Mouse (Mus musculus): Measurements from ENCODE around the gene Lrrc66. TPM values are rescaled to one million over a fixed set of nuclear protein-coding genes. Genes with fewer than 3 reads are reported as not detected.

The Lrrc66 gene
- total RNA-seq, 2 experiments from 2014 or later = not detected

- no peak for DNase-seq (ENCODE audit: low spot score in 2 of 2)
Observed at GRCm38 (mm10) chr5:73615211-73615610, 17.1 kb downstream of the Lrrc66 start.

DNA sequence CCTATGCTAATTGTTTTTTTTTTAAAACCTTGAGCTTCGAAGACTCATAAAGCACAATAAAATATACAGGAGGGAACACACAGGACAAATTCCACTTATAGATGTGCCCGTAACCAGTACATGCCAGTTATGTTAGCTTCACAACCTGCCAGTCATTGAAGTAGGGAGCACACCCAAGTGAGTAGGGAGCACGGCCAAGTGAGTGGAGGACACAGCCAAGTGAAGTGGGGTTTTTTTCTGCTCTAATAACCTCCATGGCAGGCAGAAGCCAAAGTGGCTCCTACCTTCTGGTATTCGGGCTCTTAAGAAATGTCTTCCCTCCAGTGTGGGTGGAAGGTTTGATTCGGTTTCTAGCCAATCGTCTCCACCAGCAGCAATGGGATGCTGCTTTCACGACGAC lies 19.0 kb downstream of the Lrrc66 start:
- no peak for DNase-seq (ENCODE audit: low spot score in 2 of 2)

DNA sequence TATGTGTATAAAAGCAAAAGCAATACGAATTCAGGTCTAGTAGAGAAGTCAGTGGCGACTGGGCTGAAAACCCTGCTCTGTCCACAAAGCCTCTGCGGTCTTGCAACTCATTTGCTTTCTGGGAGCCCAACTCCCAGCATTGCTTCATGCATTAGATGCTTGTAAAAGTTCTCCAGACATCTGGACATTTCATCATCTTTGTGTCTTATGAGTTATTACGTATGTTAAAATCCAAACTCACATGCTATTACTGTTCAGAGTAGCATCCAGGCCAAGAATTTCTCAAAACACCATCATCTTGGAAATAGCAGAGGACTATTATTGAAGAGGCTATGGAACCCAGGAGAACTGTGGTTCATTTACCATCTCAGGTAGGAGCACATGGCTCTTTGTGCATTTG lies 21.3 kb downstream of the Lrrc66 start:
- DNase-seq (ENCODE audit: low spot score in 2 of 2) = no peak

DNA sequence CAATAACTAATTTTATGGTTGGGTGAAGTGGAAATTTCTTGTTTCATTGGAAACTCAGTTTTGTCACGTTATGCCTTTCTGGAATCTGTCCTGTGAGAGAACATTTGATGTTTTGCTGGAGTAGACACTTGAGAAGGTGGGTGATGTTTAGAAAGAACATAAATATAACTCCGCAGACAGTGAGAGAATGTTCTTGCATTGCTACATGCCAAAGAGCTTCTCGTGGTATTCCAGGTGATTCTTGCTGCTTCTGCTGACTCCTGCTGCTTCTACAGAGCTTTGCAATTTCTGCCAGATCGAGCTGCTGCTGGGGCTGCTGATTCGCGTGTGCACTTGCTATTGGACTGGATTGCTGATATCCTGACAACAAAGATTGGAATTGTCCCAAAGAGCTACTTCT lies 27.4 kb downstream of the Lrrc66 start:
- DNase-seq (ENCODE audit: low spot score in 2 of 2) = no peak

DNA sequence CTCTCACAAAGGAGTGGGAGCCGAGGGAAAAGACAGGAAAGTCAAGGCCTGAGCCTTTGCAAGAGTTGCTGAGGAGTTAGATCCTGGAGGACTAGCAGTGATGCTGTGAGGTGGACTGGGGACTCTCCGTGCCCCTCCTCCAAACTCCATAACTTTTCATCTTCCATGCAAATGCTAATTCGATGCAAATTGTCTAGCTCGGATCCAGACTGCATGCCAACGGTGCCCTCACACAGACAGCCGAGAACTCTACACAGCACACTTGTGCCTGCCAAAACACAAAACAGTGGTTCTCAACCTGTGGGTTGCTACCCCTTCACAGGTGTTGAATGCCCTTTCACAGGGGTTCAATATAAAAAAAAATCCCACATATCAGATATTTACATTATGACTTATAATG lies 27.8 kb downstream of the Lrrc66 start:
- no peak for DNase-seq (ENCODE audit: low spot score in 2 of 2)

DNA sequence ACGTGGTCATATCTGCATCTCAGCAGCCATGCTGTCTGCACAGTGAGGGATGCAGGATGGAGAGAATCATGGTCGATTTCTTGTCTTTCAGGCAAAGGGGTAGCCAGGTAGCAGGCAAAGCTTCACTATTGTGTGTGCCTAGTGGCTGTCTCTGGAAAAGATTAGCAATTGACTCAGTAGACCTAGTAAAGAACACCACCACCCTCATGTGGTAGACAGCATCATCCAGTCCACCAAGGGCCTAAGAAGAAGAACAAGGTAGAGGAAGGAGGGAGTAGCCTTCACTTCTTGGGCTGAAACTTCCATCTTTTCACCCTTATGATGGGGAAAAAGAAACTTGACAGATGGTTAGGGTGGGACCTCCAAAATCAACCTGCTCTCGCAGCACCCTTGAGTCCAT lies 29.5 kb downstream of the Lrrc66 start:
- no peak for DNase-seq (ENCODE audit: low spot score in 2 of 2)

- peak; percentile 19 to 63 for DNase-seq (ENCODE audit: low spot score in 2 of 2)
Observed at GRCm38 (mm10) chr5:73601361-73601763, 31.0 kb downstream of the Lrrc66 start.

GRCm38 (mm10) chr5:73599991-73600390 lies 32.3 kb downstream of the Lrrc66 start:
- DNase-seq (ENCODE audit: low spot score in 2 of 2) = no peak

- DNase-seq (ENCODE audit: low spot score in 2 of 2) = no peak
Observed at GRCm38 (mm10) chr5:73598943-73599695, 33.2 kb downstream of the Lrrc66 start.

GRCm38 (mm10) chr5:73587119-73587518 lies 45.2 kb downstream of the Lrrc66 start:
- DNase-seq (ENCODE audit: low spot score in 2 of 2) = no peak

DNA sequence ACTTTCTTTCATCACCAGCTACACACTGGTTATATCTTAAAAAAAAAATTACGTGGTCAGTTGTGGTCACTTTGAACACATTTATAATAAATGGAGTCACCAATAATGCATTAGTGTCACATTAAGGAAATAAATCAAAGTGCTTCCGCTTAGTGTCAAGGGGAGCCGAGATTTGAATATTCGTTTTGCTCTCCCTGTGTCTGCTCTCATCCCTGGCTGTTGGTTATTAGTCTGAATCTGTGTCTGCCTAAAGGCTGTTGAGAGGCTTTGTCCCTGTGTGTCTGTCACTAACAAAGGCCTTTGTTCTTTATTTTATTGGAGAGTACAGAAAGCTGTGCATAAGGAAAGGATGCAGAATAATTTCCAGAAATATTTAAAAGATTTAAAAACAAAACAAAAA lies 45.7 kb downstream of the Lrrc66 start:
- no peak for DNase-seq (ENCODE audit: low spot score in 2 of 2)

DNA sequence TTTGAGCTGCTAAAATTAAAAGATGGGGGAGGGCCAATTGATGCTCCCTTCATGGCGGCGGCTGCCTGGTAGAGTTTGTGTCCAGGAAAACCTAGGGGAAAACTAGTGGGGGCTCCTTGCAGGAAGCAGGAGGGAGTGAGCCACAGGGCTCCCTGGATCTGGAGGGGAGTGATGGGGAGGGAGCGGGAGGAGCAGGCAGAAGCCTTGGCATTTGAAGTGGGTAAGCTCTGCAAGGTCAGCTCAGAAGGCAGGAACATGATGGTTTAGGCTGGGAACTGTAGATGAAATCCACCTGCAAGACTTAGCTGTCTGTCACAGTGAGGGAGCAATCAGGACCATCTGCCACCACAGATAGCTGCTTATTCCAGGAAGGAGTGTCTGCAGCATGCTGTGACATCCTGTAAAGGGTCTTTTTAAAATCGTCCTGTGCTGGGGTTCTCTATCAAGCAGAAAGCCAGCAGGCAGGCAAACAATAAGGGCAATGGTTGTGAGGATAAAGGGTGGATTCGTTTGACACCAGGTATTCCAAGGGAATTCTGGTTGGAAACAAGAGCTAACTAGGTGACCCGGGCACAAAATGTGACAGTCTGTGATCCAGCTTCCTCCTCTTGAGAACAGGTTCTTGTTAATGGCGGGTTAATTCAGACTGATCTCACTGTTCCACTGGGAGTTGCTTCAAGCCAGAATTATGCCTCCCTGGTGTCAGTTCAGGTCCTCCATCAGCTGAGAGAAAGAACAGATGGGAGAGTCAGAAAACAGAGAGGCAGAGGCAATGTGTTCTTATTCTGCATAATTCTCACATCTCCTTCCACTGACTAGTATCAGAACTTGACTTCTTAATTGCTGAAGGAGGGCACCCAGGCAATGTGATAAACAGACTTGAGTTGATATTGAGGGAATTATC lies 46.9 kb downstream of the Lrrc66 start:
- peak; percentile 44 to 67 for DNase-seq (ENCODE audit: low spot score in 2 of 2)

DNA sequence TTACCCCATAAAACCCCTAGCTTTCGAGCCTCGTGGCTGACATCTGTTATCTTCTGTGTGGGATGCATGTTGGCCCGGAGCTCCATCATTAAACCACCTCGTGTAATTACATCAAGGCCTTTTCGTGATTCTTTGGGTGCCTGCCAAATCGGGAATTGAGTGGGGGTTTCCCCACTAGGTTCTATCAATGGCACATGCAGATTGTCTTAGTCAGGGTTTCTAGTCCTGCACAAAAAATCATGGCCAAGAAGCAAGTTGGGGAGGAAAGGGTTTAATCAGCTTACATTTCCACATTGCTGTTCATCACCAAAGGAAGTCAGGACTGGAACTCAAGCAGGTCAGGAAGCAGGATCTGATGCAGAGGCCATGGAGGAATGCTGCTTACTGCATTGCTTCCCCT lies 48.3 kb downstream of the Lrrc66 start:
- peak in 1 of 2 experiments; percentile 35 for DNase-seq (ENCODE audit: low spot score in 2 of 2)

- no peak for DNase-seq (ENCODE audit: low spot score in 2 of 2)
Observed at GRCm38 (mm10) chr5:73578131-73578530, 54.2 kb downstream of the Lrrc66 start.

- peak in 1 of 2 experiments; percentile 63 for DNase-seq (ENCODE audit: low spot score in 2 of 2)
Observed at GRCm38 (mm10) chr5:73576708-73577107, 55.6 kb downstream of the Lrrc66 start.

- no peak for DNase-seq (ENCODE audit: low spot score in 2 of 2)
Observed at GRCm38 (mm10) chr5:73574616-73575015, 57.7 kb downstream of the Lrrc66 start.

DNA sequence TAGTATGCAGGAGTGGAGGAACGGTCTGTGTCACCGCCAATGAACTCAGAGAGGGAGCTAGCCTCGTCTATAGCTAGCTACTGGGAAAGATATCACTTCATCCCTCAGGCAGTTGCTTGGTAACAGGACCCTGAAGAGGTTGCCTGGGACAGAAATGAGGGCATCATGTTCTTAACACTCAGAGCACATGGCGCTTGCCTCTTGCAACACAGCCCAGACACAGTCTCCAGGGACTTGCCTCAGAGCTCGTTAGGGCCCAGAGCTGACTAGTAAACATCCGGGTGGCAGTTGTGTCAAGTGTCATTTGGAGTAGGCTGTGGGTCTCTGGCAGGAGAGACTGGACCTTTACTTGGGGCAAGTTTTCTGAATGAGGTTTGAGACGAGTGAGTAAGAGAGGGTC lies 58.5 kb downstream of the Lrrc66 start:
- no peak for DNase-seq (ENCODE audit: low spot score in 2 of 2)

- DNase-seq (ENCODE audit: low spot score in 2 of 2) = no peak
Observed at GRCm38 (mm10) chr5:73572846-73573245, 59.5 kb downstream of the Lrrc66 start.

- DNase-seq (ENCODE audit: low spot score in 2 of 2) = no peak
Observed at GRCm38 (mm10) chr5:73571395-73572156, 60.8 kb downstream of the Lrrc66 start.

- DNase-seq (ENCODE audit: low spot score in 2 of 2) = no peak
Observed at GRCm38 (mm10) chr5:73569181-73569580, 63.1 kb downstream of the Lrrc66 start.

DNA sequence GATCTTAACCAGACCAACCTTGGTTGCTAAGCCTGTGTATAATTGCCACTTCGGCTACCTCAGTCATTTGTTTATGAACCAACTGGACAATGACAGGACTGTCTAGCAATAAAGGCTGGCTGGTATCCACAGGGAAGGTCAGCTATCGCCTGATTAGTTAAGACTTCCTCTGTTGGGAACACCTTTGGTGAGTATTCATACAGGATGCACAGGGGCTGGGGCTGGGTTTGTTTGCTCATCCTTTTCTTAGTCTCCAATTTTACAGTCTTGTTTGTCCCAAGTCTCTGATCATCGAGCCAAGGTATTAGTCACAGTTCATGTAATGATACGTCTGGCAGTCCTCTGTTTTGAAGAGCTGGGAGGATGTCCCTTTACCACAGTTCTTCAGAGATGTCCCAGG lies 65.4 kb downstream of the Lrrc66 start:
- no peak for DNase-seq (ENCODE audit: low spot score in 2 of 2)

- no peak for DNase-seq (ENCODE audit: low spot score in 2 of 2)
Observed at GRCm38 (mm10) chr5:73566119-73566518, 66.2 kb downstream of the Lrrc66 start.
